Mouse (Mus musculus): ENCODE data around the gene AI661453.

AI661453 gene

GRCm38 (mm10) chr17:47436156-47436906 is at the start of gene AI661453:
AI661453 (plus strand) TSS chr17:47436615.
- WGBS: 2% methylated on average over 45 of the region's 45 CpGs

DNA sequence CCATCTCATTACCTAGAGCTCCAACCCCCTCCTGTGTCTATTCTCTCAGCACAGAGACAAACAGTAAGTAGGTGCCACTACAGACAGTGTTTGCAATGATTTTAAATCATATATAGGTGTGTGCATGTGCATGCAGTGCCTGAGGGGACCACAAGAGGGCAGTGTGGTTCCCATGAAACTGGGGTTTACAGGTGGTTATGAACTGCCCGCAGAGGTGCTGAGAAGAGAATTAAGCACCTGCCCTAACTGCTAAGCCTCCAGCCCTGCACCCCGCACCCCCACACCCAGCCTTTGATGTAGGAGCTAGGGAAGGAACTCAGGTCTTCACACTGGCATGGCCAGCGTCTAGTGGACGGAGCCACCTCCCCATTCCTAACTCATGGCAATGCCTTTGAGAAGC is 49.8 kb upstream of the AI661453 start:
- WGBS: 72% methylated on average over 4 of the region's 4 CpGs

- 27% methylated on average over 24 of the region's 24 CpGs for WGBS
Observed at GRCm38 (mm10) chr17:47394223-47394869, 42.1 kb upstream of the AI661453 start.

DNA sequence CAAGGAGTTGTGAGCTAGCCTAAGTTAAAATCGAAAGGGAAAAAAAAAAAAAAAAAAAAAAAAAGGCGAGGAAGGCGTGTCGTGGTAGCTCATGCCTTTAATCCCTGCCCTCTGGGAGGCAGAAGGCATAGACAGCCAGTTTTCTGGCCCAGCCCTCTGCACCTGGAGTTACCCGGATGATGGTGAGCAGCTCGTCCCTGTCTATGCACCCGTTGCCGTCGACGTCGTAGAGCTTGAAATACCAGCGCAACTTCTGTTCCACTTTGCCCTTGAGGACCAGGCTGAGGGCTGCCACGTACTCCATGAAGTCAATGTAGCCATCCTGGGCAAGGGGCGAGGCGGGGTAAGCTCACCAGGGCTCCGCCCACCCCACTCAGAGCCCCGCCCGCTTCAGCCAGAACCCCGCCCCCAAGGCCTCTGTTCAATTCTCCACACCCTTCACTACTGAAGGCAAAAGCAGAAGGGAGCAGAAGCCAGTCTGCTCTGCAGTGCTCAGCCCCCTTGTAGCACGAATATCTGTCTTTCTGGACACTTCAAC is 41.0 kb upstream of the AI661453 start:
- 8% methylated on average over 20 of the region's 20 CpGs for WGBS

DNA sequence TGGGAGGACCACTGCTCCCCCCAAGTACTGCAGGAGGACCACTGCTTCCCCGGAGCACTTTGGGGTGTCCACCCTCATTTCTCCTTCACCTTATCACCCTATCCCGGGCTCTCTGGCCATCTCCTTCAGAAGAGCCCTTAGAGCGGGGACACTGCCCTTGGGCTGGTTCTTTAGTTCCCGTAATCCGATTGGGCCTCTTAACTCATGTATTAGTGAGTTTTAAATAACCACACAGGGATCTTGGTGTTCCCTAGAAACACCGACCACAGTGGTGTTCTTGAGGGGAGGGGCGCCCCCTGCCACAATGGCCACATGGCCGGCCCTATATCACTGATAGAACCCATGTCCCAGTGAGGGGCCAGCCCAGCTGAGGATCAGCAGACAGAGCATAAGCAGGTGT is 37.3 kb upstream of the AI661453 start:
- 85% methylated on average over 8 of the region's 8 CpGs for WGBS

DNA sequence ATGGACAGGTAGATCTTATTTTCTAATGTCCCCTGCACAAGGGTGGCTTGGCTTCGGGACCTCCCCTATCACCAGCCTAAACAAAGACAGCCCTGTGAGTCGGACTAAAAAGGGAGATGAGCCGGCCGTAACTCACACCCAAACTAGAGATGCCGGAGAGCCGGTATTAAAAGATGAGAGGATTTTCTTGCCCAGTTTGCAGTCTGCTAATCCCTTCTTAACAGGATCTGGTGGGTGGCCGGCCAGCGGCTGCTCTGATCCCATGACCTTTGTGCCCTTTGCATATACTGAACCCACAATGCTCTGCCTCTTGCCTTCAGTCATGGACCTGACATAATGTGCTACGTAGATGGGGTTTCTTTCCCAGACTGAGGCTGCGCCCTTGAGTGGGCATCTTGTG is 36.0 kb upstream of the AI661453 start, which contains the start of gene Guca1a:
Guca1a (minus strand) TSS at position 134 of the 400 bp plus-strand sequence.
- WGBS: 29% methylated on average over 10 of the region's 10 CpGs

DNA sequence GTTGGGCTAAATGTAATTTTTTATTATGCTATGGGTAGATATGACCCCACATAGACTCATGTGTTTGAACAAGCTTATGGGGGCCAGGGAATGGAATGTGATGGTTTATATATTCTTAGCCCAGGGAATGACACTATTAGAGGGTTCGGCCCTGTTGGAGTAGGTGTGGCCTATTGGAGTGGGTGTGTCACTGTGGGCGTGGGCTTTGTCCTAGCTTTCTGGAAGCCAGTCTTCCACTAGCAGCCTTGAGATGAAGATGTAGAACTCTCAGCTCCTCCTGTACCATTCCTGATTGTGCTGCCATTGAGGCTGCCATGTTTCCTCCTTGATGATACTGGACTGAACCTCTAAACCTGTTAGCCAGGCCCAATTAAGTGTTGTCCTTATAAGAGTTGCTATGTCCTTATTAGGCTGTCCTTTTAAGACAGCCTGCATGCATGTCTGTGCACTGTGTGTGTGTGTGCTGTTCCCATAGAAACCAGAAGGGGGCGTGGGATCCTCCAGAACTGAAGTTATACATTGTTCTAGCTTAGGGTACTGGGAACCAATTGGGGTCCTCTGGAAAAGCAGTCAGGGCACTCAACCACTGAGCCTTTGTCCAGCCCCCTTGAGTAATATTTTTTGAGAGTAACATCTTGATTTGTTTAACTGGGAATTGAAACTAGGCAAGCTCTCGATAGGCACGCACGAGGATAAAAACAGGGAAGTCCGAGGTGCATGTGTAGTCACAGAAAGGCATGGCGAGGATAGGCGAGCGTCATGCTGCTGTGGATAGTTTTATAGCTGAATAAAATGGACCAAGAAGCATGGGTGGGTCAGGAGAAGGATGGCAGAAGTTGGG is 28.5 kb upstream of the AI661453 start:
- 64% methylated on average over 10 of the region's 10 CpGs for WGBS

GRCm38 (mm10) chr17:47408558-47408898 is 27.9 kb upstream of the AI661453 start:
- WGBS: 25% methylated on average over 8 of the region's 8 CpGs

DNA sequence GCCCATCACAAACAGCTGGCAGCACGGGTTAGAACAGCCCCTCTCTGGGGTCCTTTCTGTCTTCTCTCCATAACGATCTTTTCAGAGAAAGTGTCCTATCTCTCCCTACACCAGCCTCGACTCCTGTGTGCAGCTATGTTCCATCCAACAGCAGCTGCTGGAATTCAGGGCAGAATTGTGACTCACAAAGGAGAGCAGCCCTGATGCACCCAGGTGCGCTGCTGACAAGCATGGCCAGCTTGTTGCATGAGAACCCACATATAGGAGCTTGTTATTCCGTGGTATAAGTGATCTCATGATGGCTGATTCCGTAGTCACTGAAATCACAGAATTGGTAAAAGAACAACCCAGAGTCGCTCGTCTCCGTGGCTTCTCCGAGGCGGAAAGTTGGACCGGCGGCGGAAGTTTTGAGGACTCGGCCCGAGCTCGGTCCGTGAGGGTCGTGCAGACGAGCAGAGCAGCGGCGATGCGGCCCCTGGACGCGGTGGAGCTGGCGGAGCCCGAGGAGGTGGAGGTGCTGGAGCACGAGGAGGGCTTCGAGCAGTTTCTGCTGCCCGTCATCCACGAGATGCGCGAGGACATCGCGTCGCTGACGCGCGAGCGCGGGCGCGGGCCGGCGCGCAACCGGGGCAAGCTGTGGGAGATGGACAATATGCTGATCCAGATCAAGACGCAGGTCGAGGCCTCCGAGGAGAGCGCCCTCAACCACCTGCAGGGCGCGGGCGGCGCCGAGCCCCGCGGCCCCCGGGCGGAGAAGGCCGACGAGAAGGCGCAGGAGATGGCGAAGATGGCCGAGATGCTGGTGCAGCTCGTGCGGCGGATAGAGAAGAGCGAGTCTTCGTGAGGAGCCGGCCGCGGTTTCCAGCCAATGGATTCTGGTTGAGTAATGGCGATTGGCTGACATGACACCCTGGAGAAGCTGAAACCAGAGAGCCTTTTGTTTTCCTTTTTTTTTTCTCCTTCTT is 26.2 kb upstream of the AI661453 start:
- WGBS: 3% methylated on average over 74 of the region's 74 CpGs

DNA sequence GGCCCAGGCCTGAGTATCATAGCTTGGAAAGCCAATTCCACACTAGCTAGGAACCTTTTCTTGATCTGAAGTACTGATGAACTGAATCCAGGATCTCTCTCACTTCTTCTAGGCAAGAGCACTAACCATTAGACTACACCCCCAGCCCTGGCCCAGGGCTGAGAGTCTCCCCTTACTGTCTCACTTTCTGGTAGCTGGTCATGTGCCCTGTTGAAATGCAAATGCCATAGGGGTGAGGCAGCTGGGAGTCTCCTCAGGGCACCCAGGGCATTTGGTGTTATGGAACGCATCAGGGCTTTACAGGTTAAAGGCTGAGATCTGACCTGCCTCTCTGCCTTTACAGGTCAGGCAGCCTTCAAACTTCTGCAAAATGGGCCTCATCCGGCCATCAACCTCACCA is 16.2 kb upstream of the AI661453 start:
- 90% methylated on average over 2 of the region's 2 CpGs for WGBS

DNA sequence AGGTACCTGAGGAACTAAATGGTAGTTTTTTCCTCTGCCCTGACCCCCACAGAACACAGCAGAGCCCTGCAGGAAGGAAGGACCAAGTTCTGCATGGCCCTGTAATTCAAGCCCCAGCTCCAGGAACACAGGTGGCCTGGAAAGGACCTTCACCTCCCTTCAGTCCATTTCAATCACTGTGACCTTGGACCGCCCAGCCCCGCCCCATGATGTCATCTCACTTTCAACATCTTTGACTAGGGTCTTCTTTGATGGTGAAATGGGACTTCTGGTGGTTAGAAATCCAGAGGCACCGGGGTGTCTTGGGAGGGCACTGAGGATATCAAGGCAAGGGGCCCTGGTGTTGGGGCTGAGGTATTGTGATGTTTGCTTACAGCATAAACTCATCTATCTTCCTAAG is 14.8 kb upstream of the AI661453 start:
- WGBS: 91% methylated on average over 3 of the region's 3 CpGs

DNA sequence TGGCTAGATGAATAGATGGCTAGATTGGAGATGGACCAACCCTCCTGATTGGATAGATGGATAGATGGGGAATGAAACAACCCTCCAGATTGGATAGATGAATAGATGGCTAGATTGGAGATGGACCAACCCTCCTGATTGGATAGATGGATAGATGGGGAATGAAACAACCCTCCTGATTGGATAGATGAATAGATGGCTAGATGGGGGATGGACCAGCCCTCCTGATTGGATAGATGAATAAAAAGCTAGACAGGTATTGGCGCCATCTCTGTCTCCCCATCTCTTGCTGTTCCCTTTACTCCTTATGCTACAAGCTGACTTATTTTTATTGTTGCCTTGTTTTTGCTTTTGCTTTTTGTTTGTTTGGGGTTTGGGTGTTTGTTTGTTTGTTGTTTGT is 13.8 kb upstream of the AI661453 start:
- WGBS: 100% methylated on average over 1 of the region's 1 CpGs

GRCm38 (mm10) chr17:47424186-47424585 is 12.2 kb upstream of the AI661453 start:
- WGBS: 69% methylated on average over 6 of the region's 6 CpGs

DNA sequence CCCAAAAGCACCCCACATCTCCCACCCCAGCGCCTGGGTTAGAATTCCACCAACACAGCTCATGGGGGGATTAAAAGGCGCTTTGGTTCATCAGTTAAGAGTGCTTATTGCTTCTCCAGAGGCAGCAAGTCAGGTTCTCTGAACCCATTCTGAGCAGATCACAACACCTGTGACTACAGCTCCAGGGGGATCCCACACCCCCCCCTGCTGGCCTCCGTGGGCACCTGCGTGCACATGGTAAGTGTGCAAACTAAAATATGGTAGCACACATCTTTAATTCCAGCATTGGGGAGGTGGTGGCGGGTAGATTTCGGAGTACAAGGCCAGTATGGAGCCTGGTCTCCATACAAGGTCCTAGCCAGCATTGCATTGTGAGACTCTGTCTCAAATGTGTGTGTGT is 9.1 kb upstream of the AI661453 start:
- WGBS: 81% methylated on average over 6 of the region's 6 CpGs

- 32% methylated on average over 8 of the region's 8 CpGs for whole genome bisulfite sequencing
Observed at GRCm38 (mm10) chr17:47428831-47429304, 7.5 kb upstream of the AI661453 start.

DNA sequence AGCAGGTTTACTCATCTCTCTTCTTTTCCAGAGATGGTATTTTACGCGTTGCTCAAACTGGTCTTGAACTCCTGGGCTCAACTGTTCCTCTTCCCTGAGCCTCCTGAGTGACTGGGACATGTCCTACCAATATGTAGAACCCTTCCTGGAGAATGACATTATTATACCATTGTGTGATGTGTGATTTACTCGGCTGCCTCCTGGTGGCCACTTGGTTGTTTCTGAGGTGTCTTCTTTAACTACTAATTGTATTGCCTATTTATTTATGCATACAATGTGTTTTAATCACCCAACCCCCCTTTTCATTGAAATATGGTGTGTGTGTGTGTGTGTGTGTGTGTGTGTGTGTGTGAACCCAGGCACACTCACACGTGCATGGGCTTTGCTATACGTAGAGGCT is 5.6 kb upstream of the AI661453 start:
- 71% methylated on average over 5 of the region's 5 CpGs for WGBS

DNA sequence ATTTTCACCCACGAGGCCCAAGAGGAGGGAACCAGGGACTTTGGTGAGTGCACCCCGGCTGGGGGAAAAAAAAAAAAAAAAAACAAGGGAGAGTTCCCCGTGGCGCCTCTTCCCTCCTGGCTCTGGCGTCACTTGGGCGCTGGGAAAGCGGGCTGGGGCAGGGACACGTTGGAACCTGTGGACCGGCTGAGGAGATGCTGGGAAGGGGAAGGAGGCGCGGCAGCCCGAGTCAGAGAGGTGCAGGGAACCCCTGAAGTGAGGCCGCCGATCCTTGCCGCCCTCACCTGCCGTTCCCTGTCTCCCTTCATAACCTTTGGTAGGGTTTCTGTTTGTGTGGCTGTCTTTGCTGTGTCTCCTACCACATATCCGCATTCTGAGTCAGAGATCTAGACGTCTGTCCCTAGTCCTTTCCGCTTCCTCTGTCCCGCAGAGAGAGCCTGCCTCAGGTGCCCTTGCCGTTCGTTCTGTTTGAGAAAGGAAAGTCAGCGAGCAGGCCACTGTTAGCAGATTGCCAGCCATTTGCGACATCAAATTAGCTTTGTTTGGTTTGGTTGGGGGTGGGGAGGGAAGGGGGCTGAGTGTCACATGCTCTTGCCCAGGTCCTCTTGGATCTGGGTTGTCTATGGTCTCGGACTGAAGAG is 612 bp downstream of the AI661453 start, which contains the start of gene 1700001C19Rik:
1700001C19Rik (minus strand) TSS at position 470 of the 641 bp plus-strand sequence.
- 13% methylated on average over 25 of the region's 25 CpGs for WGBS

- WGBS: 75% methylated on average over 6 of the region's 6 CpGs
Observed at GRCm38 (mm10) chr17:47438611-47439010, 2.2 kb downstream of the AI661453 start.

GRCm38 (mm10) chr17:47439396-47440028 is 3.1 kb downstream of the AI661453 start:
- 59% methylated on average over 9 of the region's 9 CpGs for WGBS

Data from cerebral cortex, adult 2 months (tissue).